Mouse (Mus musculus) embryo, embryonic 11.5 days (tissue): Measurements from ENCODE around the gene Car11.

ENCODE experiments used
- DNase-seq: peaks from one replicate; pipeline ENCODE4 v3.0.0-alpha.2; 2012; ENCODE audit warnings: low read depth, low spot score

Gene Car11

DNA sequence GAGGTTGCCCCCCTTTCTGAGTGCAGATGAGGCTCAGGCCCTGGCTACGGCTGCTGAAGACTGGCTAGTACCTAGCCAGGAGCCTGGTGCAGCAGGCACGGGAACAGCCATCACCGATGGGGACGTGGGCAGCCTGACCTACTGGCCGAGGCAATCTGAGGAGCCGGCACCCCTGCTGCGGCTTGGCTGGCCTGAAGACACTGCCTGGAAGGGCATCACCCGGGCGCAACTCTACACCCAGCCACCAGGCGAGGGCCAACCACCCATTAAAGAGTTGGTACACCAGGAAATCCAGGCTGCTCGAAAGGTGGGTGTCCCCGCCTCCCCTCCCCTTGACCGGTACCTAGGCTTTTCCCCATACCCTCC is 22.7 kb downstream of the Car11 start:
- no peak for DNase-seq

DNA sequence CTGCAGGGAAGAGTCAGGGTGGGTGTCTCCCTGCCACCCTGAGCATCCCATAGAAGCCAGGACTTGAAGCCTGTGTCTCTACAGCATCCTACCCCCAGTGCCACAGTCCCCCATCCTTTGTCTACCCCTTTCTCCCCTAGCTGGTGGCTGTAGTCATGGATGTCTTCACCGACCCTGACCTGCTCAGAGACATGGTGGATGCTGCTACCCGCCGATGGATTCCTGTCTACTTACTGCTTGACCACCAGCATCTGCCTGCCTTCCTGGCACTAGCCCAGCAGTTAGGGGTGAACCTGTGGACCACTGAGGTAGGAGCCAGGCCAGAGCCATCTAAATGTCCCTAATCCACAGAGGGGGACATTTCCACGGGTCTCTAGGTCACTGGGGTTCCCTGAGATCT is 23.7 kb downstream of the Car11 start:
- no peak for DNase-seq

DNA sequence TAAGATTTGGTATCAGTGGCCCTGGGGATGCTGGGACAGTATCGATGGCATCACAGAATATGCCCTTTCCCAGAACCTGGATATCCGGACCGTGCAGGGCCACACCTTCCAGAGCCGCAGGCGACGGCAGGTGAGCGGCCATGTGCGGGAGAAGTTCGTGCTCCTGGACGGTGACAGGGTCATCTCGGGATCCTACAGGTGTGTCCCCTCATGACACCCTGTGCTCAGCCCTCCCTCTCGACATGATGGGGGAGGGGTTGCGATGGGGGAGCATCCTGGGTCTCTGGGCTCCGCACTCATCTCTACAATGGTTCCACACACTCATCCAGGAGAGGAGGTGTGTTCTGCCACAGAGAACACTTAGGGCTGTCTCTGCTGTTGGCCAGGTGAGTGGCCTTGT is 24.1 kb downstream of the Car11 start:
- DNase-seq: no peak

DNA sequence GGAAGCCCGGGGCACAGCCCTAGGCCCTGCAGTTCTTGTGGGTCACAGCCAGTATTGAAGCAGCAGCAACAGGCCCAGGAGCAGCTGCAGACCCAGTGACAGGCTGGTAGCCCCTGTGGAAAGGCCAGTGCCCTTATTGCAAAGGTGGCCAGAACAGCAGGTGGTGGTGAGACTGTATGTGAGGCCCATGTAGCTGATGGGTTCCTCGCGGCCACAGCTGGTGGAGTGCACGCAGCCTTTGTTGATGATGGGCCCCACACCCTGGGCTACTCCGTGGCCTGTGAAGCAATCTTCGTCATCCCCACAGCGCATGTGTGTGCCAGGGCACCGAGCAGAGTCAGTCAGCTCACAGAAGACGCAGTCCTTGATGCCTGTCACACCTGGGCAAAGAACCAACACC is 25.5 kb downstream of the Car11 start:
- DNase-seq: no peak

- DNase-seq: no peak
These were observed 26.1 kb downstream of the Car11 start, which contains the start of gene Spaca4 for GRCm38 (mm10) chr7:45725713-45726112. Gene Spaca4, minus strand, starts transcription at chr7:45725813.

DNA sequence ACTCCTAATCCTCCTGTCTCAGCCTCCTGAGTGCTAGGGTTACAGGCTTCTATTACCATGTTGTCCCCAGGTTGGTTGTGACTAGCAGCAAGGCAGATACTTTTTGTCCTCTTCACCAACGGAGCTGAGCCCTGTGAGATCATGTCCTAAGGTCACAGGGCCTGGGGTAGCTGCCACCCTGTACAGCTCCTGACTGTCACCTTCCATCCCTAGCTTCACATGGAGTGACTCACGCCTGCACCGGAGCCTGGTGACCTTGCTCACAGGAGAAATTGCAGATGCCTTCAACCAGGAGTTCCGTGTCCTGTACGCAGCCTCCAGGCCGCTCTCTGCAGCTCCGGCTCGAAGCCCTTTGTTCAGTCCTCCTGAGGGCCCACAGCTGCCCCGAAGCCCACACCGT is 26.8 kb downstream of the Car11 start:
- no peak for DNase-seq

- no peak for DNase-seq
These were observed 28.0 kb downstream of the Car11 start for GRCm38 (mm10) chr7:45727625-45728024.

GRCm38 (mm10) chr7:45730727-45731431 is 31.2 kb downstream of the Car11 start:
- DNase-seq: no peak

DNA sequence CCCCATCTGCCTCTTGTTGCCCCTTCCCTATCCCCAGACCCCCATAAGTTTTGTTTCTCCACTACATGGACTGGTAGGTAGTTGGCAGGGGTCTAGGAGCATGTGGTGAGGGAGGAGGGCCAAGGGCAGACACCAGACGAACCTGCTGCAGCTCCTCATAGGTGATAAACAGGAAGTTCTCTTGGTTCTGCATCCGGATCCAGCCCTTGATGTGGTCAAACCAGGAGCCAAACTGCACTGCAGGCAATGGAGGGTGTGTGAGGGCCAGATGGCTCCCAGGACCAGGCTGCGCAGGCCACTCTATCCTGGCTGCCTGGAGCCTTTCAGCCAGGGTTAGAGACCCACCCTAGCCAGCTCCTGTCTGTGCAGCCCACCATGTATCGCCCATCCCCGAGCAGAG is 33.8 kb downstream of the Car11 start:
- no peak for DNase-seq

GRCm38 (mm10) chr7:45739162-45739763 is 39.6 kb downstream of the Car11 start:
- peak; percentile 76 for DNase-seq

DNA sequence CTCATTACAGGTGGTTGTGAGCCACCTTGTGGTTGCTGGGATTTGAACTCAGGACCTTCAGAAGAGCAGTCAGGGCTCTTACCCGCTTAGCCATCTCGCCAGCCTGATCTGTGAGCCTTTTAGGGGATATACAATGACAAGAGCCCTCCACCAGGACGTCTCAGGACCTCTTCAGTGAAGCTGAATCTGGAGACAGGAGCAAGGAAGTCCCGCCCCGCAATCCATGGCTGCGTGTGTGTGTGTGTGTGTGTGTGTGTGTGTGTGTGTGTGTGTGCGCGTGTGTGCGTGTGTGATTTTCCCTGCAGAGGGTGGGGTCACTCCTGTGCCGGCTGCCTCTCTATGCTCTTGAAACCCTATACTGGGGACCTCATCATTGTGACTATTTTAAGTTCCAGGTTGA is 40.2 kb downstream of the Car11 start:
- DNase-seq: no peak

DNA sequence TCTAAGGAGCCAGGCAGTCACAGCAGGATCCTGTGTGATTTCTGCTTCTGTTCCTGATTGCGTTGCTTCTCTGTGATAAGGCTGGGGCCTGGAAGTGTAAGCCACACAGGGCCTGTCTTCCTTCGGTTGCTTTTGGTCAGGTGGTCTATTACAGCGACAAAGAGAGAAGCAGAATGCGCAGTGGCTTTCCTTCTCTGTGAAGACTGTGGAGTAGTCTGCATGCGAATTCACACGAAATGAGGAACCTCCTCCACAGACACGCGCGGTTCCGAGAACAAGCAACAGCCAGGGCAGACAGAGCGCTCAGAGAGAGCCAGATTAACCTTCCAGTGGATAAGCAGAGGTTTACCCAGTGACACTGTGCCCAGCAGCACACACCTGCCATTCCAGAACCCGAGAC is 41.7 kb downstream of the Car11 start:
- no peak for DNase-seq

DNA sequence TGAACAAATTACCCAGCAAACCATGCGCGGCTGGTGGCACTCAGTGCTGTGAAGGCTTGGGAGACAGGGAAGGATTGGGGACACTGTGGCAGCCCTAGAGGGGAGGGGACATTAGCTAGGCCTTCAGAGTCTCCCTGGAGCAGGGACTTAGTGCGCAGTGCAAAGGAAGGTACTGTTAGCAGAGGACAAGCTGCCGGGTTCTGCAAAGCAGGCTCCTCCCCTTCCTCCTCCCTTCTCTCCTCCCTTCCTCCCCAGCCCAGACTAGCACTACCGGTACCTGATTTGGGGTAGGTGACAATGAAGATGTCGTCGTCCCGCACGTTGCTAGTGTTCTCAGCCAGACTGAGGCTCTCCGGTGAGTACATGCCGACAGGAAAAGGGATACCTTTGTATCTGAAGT is 42.1 kb downstream of the Car11 start:
- DNase-seq: no peak

GRCm38 (mm10) chr7:45742338-45742737 is 42.7 kb downstream of the Car11 start:
- DNase-seq: no peak

DNA sequence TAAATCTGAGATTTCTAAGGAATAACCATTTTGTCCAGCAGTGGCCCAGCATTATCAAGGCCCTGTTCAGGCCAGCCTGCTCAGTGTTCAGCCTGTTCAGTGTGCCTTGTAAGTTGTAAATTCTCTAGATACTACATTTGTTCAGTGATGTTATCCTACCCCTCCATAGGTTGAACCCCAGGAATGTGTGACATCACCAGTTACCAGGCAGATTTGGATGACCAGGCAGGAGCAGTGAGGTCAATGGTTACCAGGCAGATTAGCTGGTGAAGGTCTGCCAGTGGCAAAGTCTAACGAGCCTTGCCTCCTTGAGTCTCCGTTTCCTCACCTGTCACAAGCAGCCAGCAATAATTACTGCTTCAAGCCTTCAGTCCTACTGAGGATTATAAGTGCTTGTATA is 44.7 kb downstream of the Car11 start:
- DNase-seq: peak; percentile 36

GRCm38 (mm10) chr7:45746518-45746917 is 46.9 kb downstream of the Car11 start:
- DNase-seq: no peak

- DNase-seq: no peak
These were observed 47.8 kb downstream of the Car11 start for GRCm38 (mm10) chr7:45747450-45747849.

- no peak for DNase-seq
These were observed 48.5 kb downstream of the Car11 start for GRCm38 (mm10) chr7:45748110-45748509.

- no peak for DNase-seq
These were observed 49.8 kb downstream of the Car11 start for GRCm38 (mm10) chr7:45749401-45749800.

DNA sequence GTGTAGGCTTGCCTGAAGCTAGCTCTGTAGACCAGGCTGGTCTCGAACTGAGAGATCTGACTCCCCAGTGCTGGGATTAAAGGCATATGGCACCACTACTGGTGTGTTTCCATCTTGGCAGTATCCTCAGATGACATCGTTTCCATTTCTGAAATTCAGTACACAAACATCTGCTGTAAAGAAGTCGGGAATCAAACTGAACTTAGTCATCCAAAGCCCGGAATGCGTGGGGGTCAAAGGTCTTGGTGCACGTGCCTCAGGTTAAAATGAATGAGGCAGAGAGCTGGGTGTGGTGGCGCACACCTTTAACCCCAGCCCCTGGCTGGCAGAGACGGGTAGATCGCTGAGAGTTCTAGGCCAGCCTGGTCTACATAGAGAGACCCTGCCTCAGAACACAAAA is 50.5 kb downstream of the Car11 start:
- DNase-seq: no peak
